Mouse (Mus musculus) liver, embryonic 14.5 days (tissue): ENCODE results near the gene Thsd4. TPM values are rescaled to one million over a fixed set of nuclear protein-coding genes. Genes with fewer than 3 reads are reported as not detected.

Experiments
- ATAC-seq: fragments of 200-750 bp; cut with Nextera tagmentation; 2 replicates; pipeline ENCODE4 v1.8.0; 2017; ENCODE audit warnings: moderate number of reproducible peaks, mild to moderate bottlenecking, moderate library complexity; ENCODE audit not compliant: insufficient read depth
- DNase-seq, 3 experiments: peaks; one replicate each; pipeline ENCODE4 v3.0.0-alpha.2; 2012 to 2013; ENCODE audit warnings: low read depth in 3 of 3, low spot score in 3 of 3
- H3K27ac ChIP-seq: fragments of 300-500 bp; sonication (generic); 2 replicates; pipeline ENCODE4 v1.5.1; 2014; ENCODE audit warnings: moderate library complexity, mild to moderate bottlenecking, control low read depth, inconsistent platforms
- H3K27me3 ChIP-seq: fragments of 300-500 bp; sonication (generic); 2 replicates; pipeline ENCODE4 v1.6.1; 2014; ENCODE audit warnings: mild to moderate bottlenecking, low read length, moderate library complexity; ENCODE audit not compliant: control insufficient read depth, insufficient read depth
- H3K36me3 ChIP-seq: fragments of 300-500 bp; sonication (generic); replicated peaks from 2 replicates; pipeline ENCODE4 v1.6.1; 2014; ENCODE audit warnings: low read depth; ENCODE audit not compliant: control insufficient read depth, insufficient read depth
- H3K4me1 ChIP-seq, 2 experiments: fragments of 200-500 bp in 1 of 2; fragments of 300-500 bp in 1 of 2; sonication (generic) in 1 of 2; replicated peaks; 2 replicates each; pipeline ENCODE4 v1.6.1; 2012 to 2014; ENCODE audit warnings: antibody characterized with exemption in 1 of 2, inconsistent platforms in 1 of 2, low read length in 1 of 2; ENCODE audit not compliant: control insufficient read depth in 2 of 2, insufficient read depth in 2 of 2
- H3K4me2 ChIP-seq: fragments of 300-500 bp; sonication (generic); 2 replicates; pipeline ENCODE4 v1.6.1; 2014; ENCODE audit warnings: low read depth, mild to moderate bottlenecking, control low read depth, moderate library complexity
- H3K4me3 ChIP-seq, 2 experiments: fragments of 200-500 bp in 1 of 2; fragments of 300-500 bp in 1 of 2; sonication (generic) in 1 of 2; 2 replicates each; pipeline ENCODE4 v1.5.1; 2012 to 2014; ENCODE audit warnings: low read depth in 2 of 2, low read length in 2 of 2, mild to moderate bottlenecking in 2 of 2, control low read depth in 1 of 2, inconsistent platforms in 1 of 2, moderate library complexity in 1 of 2; ENCODE audit not compliant: insufficient read depth in 1 of 2
- H3K9ac ChIP-seq: fragments of 300-500 bp; sonication (generic); replicated peaks from 2 replicates; pipeline ENCODE4 v1.6.1; 2014; ENCODE audit warnings: mild to moderate bottlenecking, control low read depth, moderate library complexity
- H3K9me3 ChIP-seq: fragments of 300-500 bp; sonication (generic); 2 replicates; pipeline ENCODE4 v1.6.1; 2016; ENCODE audit warnings: low read length, mixed read lengths; ENCODE audit not compliant: control insufficient read depth
- CTCF ChIP-seq: IDR thresholded peaks from 2 replicates; pipeline ENCODE4 v1.5.1; 2016; ENCODE audit warnings: antibody characterized with exemption, low read depth, control low read depth
- EP300 ChIP-seq: IDR thresholded peaks from 2 replicates; pipeline ENCODE4 v1.6.1; 2016; ENCODE audit warnings: antibody characterized with exemption, low read depth
- WGBS: fragments of 180-500 bp; shearing (Covaris S2); extraction: QIAGEN DNeasy Blood & Tissue Kit; methylation state at CpG from one replicate; pipeline ENCODE4 v1.1.7; 2014; ENCODE audit not compliant: insufficient replicate concordance; 5-methylcytosine and 5-hydroxymethylcytosine counted together
- polyA plus RNA-seq, 2 experiments: library from polyadenylated mRNA; depleted of rRNA in 1 of 2; stranded (reverse) in 1 of 2; unstranded in 1 of 2; fragments of >200 nt; fragmentation: Nextera tagmentation in 1 of 2; extraction: Ambion mirVana in 1 of 2; gene quantifications; 2 replicates each; pipeline versions ENCODE4 v1.2.1 to v1.2.3; 2012 to 2014

The Thsd4 gene
- polyA plus RNA-seq, 2 experiments = 0.43 to 0.48 TPM

DNA sequence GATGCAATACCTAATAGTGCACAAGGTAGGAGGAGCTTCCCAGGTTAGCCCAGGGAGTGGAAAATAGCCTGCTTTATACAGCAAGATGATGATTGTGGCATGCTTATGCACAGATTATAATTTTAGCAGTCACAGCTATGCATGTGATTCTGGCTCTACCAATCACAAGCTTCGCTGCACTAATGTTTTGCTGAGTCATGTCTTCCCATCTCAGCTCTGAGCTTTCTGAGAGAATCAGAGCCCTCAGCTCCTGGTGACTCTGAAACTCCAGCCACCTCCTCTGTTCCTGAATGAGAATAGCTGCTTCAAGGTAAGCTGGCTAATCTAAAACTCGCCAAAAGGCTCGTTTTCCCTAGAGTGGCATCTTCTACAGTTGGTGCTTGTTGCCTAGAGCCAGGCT, 591.6 kb downstream of the Thsd4 start:
- TF ChIP-seq CTCF (no peak), EP300 (no peak)
- no peaks in the 10 kb centered on the region for H3K36me3 ChIP-seq
- no peaks in the 10 kb centered on the region for H3K9me3 ChIP-seq
- no peaks in the 10 kb centered on the region for H3K27me3 ChIP-seq
- H3K4me1 ChIP-seq = no peaks in the 10 kb centered on the region
- WGBS = 47% methylated on average over 3 of the region's 3 CpGs
- ATAC-seq (no peak), DNase-seq (no peak)
- H3K4me2 ChIP-seq = no peak overlapping the region
- H3K27ac ChIP-seq = no peak overlapping the region
- no peak overlapping the region for H3K9ac ChIP-seq
- H3K4me3 ChIP-seq = no peak overlapping the region

Other genes with a start within 250 kb of the Thsd4 start
- 0.45 and 0.54 TPM in 2 replicates for gene Lrrc49, start 166.1 kb upstream of the Thsd4 start, polyA plus RNA-seq (2012; rRNA removed)
- gene Lrrc49, start 166.1 kb upstream of the Thsd4 start, polyA plus RNA-seq (2014; fragmentation: Nextera tagmentation; extraction: Ambion mirVana) = 0.66 and 0.72 TPM in 2 replicates
- gene Larp6, start 190.9 kb upstream of the Thsd4 start, polyA plus RNA-seq (2012; rRNA removed) = 0.02 TPM in 2 replicates
- gene Larp6, start 190.9 kb upstream of the Thsd4 start, polyA plus RNA-seq (2014; fragmentation: Nextera tagmentation; extraction: Ambion mirVana) = not detected in 2 replicates